Mouse (Mus musculus): Measurements from ENCODE around the gene Bet1l.
A peak's percentile ranks its signal among the peaks of the same experiment; 100 is the strongest.

- TF ChIP-seq CTCF (conservative IDR thresholded peaks at IDR 0.05; ENCODE audit: low read length) (peak; percentile 29), NANOG (IDR thresholded peaks at IDR 0.05; ENCODE audit: borderline replicate concordance, low read length) (no peak)
Observed at GRCm38 (mm10) chr7:140845683-140846082, 11.7 kb downstream of the Bet1l start.

Data from E14TG2a.4 (cell line).